Mouse (Mus musculus) gastrocnemius, postnatal 14 days (tissue): ENCODE data around the gene Tmprss4. TPM values are rescaled to one million over a fixed set of nuclear protein-coding genes. Genes with fewer than 3 reads are reported as not detected.

ENCODE experiments used
- DNase-seq: peaks from one replicate; pipeline ENCODE4 v3.0.0; 2021; ENCODE audit warnings: mixed read lengths
- intact Hi-C: fragments of 180-260 bp; cut with DNase I; formaldehyde crosslinking; loops from one replicate; pipeline ENCODE4 v1.15.1; 2025; ENCODE audit warnings: low total_unique reads
- total RNA-seq, 2 experiments: library from RNA; stranded (reverse); gene quantifications; 2 replicates each; pipeline ENCODE4 v1.2.3; 2021

Tmprss4 gene
- total RNA-seq, 2 experiments from 2014 or later = not detected

GRCm38 (mm10) chr9:45202021-45202798 is 1.7 kb downstream of the Tmprss4 start:
- no peak for DNase-seq
- intact Hi-C loops = no loop called here

- intact Hi-C loops = no loop called here
- no peak for DNase-seq
These were observed 2.5 kb downstream of the Tmprss4 start for GRCm38 (mm10) chr9:45201319-45201947.

- intact Hi-C loops = no loop called here
- DNase-seq = no peak
These were observed 6.3 kb downstream of the Tmprss4 start for GRCm38 (mm10) chr9:45197549-45197948.

DNA sequence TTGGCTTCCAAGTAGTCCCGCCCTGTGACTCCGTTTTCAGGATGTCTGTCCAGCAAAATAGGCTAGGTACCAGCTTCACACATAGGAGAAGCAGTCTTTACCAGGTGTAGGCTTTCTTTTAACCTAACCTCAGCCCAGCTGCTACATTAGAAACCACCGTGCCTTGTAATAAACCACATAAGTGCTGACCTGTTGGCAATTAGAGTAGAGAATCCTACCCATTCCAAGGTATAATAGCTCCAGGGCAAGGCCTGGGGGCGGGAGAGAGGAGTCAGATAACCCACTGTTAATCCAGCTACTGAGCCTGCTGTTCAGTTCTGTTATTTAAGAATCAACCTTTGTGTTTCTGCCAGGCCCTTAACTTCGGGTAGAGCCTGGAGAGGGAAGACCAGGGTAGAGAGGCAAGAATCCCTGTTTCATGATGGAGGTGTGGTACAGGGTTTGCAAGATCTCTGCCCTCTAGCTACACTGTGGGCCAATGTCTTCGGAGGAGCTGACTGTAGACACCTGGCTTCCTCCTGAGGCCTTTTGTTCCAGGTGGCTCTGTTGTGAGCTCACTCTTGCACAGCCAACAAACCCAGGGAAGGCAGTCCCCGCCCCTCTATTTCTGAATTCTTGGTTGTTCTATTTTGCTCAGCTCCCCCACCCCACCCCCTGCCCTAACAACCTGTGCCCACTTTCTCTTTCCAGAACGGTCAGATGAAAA is 7.6 kb downstream of the Tmprss4 start:
- intact Hi-C loops = no loop called here
- no peak for DNase-seq

DNA sequence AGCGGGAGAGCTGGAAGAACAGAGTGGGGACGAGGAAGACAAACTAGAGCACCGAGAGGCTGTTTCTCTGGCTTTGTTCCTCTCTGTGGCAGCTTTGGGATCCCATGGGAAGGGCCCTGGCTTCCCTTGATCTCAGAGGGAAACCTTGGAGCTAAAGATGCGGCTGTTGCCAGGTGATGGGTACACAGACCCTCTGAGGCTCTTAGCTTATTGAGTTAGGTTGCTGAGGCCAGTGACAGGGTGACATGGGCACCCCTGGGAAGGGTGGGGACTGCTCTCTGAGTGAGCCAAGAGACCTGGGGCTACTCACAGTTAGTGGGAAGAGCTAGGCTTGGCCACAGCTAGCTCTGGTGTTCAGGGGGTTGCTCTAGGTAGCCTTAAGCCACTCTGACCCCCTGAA is 8.4 kb downstream of the Tmprss4 start:
- no peak for DNase-seq
- intact Hi-C loops = no loop called here

- intact Hi-C loops = no loop called here
- DNase-seq = no peak
These were observed 14.2 kb downstream of the Tmprss4 start for GRCm38 (mm10) chr9:45189661-45190174.

GRCm38 (mm10) chr9:45188570-45189563 is 15.0 kb downstream of the Tmprss4 start:
- DNase-seq = no peak
- intact Hi-C loops = no loop called here

- DNase-seq = no peak
- intact Hi-C loops = no loop called here
These were observed 18.6 kb downstream of the Tmprss4 start for GRCm38 (mm10) chr9:45185250-45185649.

GRCm38 (mm10) chr9:45183266-45183665 is 20.6 kb downstream of the Tmprss4 start:
- DNase-seq = no peak
- intact Hi-C loops = no loop called here

- intact Hi-C loops = no loop called here
- no peak for DNase-seq
These were observed 21.4 kb downstream of the Tmprss4 start for GRCm38 (mm10) chr9:45182521-45182920.

- intact Hi-C loops = no loop called here
- no peak for DNase-seq
These were observed 22.1 kb downstream of the Tmprss4 start, which contains the start of gene BC049352 for GRCm38 (mm10) chr9:45181770-45182169. BC049352 (plus strand) TSS chr9:45182007.

DNA sequence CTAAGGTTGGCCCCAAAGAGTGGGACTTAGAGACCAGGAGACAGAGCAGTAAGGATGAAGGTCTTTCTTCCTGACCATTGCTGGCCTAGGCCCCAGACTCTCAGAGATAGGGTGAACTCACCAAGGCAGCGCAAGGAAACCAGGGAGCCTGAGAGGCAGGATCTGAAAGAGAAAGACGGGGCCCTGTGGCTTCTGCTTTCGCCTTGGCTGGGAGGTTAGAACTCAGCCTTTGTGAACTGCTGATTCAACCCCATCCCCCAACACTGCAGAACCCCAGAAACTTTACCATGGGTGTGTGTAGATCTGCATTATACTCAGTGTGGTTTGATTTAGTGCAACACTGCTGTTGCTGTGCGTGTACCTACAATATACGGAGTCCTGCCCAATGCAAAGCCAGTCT is 24.6 kb downstream of the Tmprss4 start:
- DNase-seq = no peak
- intact Hi-C loops = no loop called here

DNA sequence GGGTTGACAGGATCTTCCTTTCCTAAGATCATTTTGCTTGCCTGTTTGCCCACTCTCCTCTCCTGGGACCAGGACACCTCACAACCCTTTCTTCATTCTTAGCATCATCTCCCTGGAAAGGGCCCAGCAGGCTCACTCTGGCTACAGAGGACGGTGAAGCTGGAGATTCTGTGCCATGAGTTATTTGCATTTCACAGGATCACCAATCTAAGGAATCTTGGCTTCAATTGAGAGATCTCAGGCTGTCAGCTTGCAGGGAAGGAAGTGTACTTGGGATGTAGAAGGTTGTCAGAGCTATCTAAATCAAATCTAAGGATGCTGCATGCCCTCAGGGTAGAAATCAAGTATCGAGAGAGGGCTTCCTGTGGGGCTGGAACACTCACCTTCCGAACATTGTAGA is 30.4 kb downstream of the Tmprss4 start:
- intact Hi-C loops = no loop called here
- no peak for DNase-seq

GRCm38 (mm10) chr9:45171073-45171610 is 32.8 kb downstream of the Tmprss4 start:
- intact Hi-C loops = no loop called here
- DNase-seq = no peak

DNA sequence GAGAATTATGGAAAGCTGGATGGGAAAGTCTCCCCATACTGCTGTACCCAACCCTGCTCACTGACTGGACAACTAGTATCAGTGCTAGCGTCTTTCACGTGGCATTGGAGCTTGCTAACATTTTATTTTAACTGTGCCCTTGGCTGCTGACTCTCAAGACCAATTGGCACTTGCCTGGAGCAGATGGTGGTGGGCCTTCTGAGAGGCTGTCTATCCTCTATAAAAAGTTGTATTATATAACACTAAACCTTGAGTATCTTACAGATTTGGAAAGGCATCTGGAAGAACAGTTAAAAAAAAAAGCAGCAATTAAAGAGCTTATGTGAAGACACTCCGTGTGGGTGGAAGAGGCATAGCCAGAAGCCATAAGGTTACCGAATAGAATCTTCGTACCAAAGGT is 33.7 kb downstream of the Tmprss4 start:
- no peak for DNase-seq
- intact Hi-C loops = no loop called here

GRCm38 (mm10) chr9:45167903-45168302 is 36.0 kb downstream of the Tmprss4 start:
- no peak for DNase-seq
- intact Hi-C loops = no loop called here

- intact Hi-C loops = no loop called here
- DNase-seq = no peak
These were observed 50.5 kb downstream of the Tmprss4 start for GRCm38 (mm10) chr9:45153361-45153760.

- intact Hi-C loops = no loop called here
- DNase-seq = no peak
These were observed 53.0 kb downstream of the Tmprss4 start for GRCm38 (mm10) chr9:45150933-45151332.

DNA sequence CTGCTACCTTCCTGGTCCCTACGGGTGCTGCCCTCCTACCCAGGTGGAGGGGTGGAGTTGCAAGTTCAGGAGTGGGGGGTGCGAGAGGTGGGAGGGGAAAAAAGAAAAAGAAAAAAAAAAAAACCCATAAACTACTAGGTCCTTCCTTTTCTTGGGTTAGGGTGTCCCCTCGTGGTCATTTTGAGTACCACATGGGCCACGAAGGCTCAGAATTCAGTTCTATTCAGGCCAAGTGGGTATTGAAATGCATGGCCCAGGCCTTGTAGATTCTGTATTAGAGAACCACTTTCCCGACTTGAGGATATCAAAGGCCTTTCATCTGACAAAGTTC is 57.7 kb downstream of the Tmprss4 start:
- DNase-seq = no peak
- intact Hi-C loops = loop anchor here (2.0 to 5.0 kb wide), 2 partner anchors 25 to 124 kb away; no protein-coding TSS in a partner anchor
